Mouse (Mus musculus): Measurements from ENCODE around the gene Exoc6.

Exoc6 gene

GRCm38 (mm10) chr19:37609991-37610390 lies 59.8 kb downstream of the Exoc6 start:
- POLR2A ChIA-PET = interaction anchor here in 2 of 4 experiments (0.5 to 1.2 kb wide), 5 partner anchors 7 to 233 kb away, joined by 3 to 4 read pairs (median 3); no protein-coding TSS in a partner anchor
- CTCF ChIA-PET = interaction anchor here (0.6 to 1.4 kb wide), 7 partner anchors 7 to 81 kb away, joined by 3 to 6 read pairs (median 4); no protein-coding TSS in a partner anchor

- POLR2A ChIA-PET = interaction anchor here in 1 of 4 experiments (0.6 to 3.3 kb wide), 2 partner anchors 11 to 438 kb away, joined by 3 to 11 read pairs; no protein-coding TSS in a partner anchor
Measured at GRCm38 (mm10) chr19:37612893-37613292, 62.7 kb downstream of the Exoc6 start.

GRCm38 (mm10) chr19:37615039-37615630 lies 64.9 kb downstream of the Exoc6 start:
- POLR2A ChIA-PET = interaction anchor here in 3 of 4 experiments (0.6 to 3.3 kb wide), 7 partner anchors 10 to 878 kb away, joined by 3 to 21 read pairs (median 5); no protein-coding TSS in a partner anchor
- CTCF ChIA-PET = interaction anchor here (0.6 to 3.5 kb wide), 6 partner anchors 12 to 82 kb away, joined by 3 to 22 read pairs (median 4); partner anchors contain the start of gene Cyp26a1 (in 1 of the 4)

More at GRCm38 (mm10) chr19:37612893-37613292, 62.7 kb downstream of the Exoc6 start:
- CTCF ChIA-PET = interaction anchor here in 2 of 4 experiments (0.6 to 3.5 kb wide), 3 partner anchors 10 to 11 kb away, joined by 6 to 22 read pairs (median 7); no protein-coding TSS in a partner anchor

GRCm38 (mm10) chr19:37647994-37648393 lies 97.8 kb downstream of the Exoc6 start:
- ChIA-PET CTCF (interaction anchor here (0.5 to 1.9 kb wide), 25 partner anchors 8 to 765 kb away, joined by 3 to 12 read pairs (median 4); partner anchors contain the start of gene Cyp26c1 (in 1 of the 4)), POLR2A (interaction anchor here in 3 of 4 experiments (0.8 to 1.4 kb wide), 5 partner anchors 10 to 299 kb away, joined by 3 to 5 read pairs (median 4); no protein-coding TSS in a partner anchor)

- POLR2A ChIA-PET = interaction anchor here in 1 of 4 experiments (0.7 to 0.9 kb wide), 2 partner anchors 230 to 553 kb away, joined by 3 read pairs; no protein-coding TSS in a partner anchor
- CTCF ChIA-PET = interaction anchor here in 2 of 4 experiments (0.6 to 0.8 kb wide), 3 partner anchors 120 to 705 kb away, joined by 3 to 4 read pairs (median 3); no protein-coding TSS in a partner anchor
Measured at GRCm38 (mm10) chr19:37650526-37650925, 100.3 kb downstream of the Exoc6 start.

- ChIA-PET CTCF (no interaction called here), POLR2A (interaction anchor here in 1 of 4 experiments (0.8 kb wide), 1 partner anchor 32 kb away, joined by 3 read pairs; the partner anchor contains the start of gene Cyp26c1)
Measured at GRCm38 (mm10) chr19:37654012-37654411, 103.8 kb downstream of the Exoc6 start.

GRCm38 (mm10) chr19:37656441-37656840 lies 106.2 kb downstream of the Exoc6 start:
- POLR2A ChIA-PET = interaction anchor here in 1 of 4 experiments (0.6 to 1.7 kb wide), 3 partner anchors 9 to 13 kb away, joined by 3 to 4 read pairs (median 3); no protein-coding TSS in a partner anchor
- CTCF ChIA-PET = interaction anchor here in 3 of 4 experiments (0.5 to 1.2 kb wide), 6 partner anchors 8 to 234 kb away, joined by 3 to 8 read pairs (median 4); no protein-coding TSS in a partner anchor

GRCm38 (mm10) chr19:37665256-37665655 lies 115.0 kb downstream of the Exoc6 start:
- POLR2A ChIA-PET = interaction anchor here in 2 of 4 experiments (0.5 to 1.6 kb wide), 3 partner anchors 10 to 71 kb away, joined by 3 to 8 read pairs (median 3); no protein-coding TSS in a partner anchor
- CTCF ChIA-PET = interaction anchor here in 2 of 4 experiments (0.7 to 1.0 kb wide), 2 partner anchors 21 to 63 kb away, joined by 3 to 4 read pairs; no protein-coding TSS in a partner anchor

- CTCF ChIA-PET = interaction anchor here in 3 of 4 experiments (0.6 to 1.2 kb wide), 4 partner anchors 17 to 269 kb away, joined by 3 to 7 read pairs (median 5); no protein-coding TSS in a partner anchor
- POLR2A ChIA-PET = interaction anchor here in 2 of 4 experiments (0.6 to 1.7 kb wide), 6 partner anchors 11 to 100 kb away, joined by 3 to 7 read pairs (median 3); no protein-coding TSS in a partner anchor
Measured at GRCm38 (mm10) chr19:37667855-37668594, 117.8 kb downstream of the Exoc6 start.

- POLR2A ChIA-PET = interaction anchor here in 1 of 4 experiments (1.0 to 1.2 kb wide), 2 partner anchors 15 to 26 kb away, joined by 3 read pairs; no protein-coding TSS in a partner anchor
- CTCF ChIA-PET = interaction anchor here in 3 of 4 experiments (0.6 to 1.2 kb wide), 4 partner anchors 16 to 268 kb away, joined by 3 to 7 read pairs (median 5); no protein-coding TSS in a partner anchor
Measured at GRCm38 (mm10) chr19:37668657-37669056, 118.4 kb downstream of the Exoc6 start.

- ChIA-PET CTCF (interaction anchor here in 1 of 4 experiments (0.6 kb wide), 1 partner anchor 67 kb away, joined by 3 read pairs; no protein-coding TSS in a partner anchor), POLR2A (interaction anchor here in 2 of 4 experiments (0.6 to 0.8 kb wide), 3 partner anchors 12 to 18 kb away, joined by 3 read pairs; no protein-coding TSS in a partner anchor)
Measured at GRCm38 (mm10) chr19:37669486-37669885, 119.3 kb downstream of the Exoc6 start.

GRCm38 (mm10) chr19:37673393-37673792 lies 123.2 kb downstream of the Exoc6 start:
- POLR2A ChIA-PET = no interaction called here

GRCm38 (mm10) chr19:37685281-37685680 lies 135.1 kb downstream of the Exoc6 start, which contains the start of gene Cyp26c1:
TSS of gene Cyp26c1 (plus strand) at chr19:37685581.
- POLR2A ChIA-PET = interaction anchor here in 3 of 4 experiments (1.3 to 1.7 kb wide), 4 partner anchors 11 to 269 kb away, joined by 3 to 6 read pairs (median 4); no protein-coding TSS in a partner anchor

More at GRCm38 (mm10) chr19:37673393-37673792, 123.2 kb downstream of the Exoc6 start:
- CTCF ChIA-PET = interaction anchor here in 1 of 4 experiments (1.0 kb wide), 1 partner anchor 31 kb away, joined by 3 read pairs; no protein-coding TSS in a partner anchor

GRCm38 (mm10) chr19:37686347-37686746 lies 136.1 kb downstream of the Exoc6 start:
- CTCF ChIA-PET = interaction anchor here (0.6 to 2.2 kb wide), 7 partner anchors 11 to 156 kb away, joined by 3 to 8 read pairs (median 5); partner anchors contain the start of gene Cyp26a1 (in 1 of the 4)

More at GRCm38 (mm10) chr19:37685281-37685680, 135.1 kb downstream of the Exoc6 start, which contains the start of gene Cyp26c1:
- CTCF ChIA-PET = interaction anchor here in 1 of 4 experiments (0.9 to 2.2 kb wide), 3 partner anchors 14 to 37 kb away, joined by 4 to 7 read pairs (median 5); no protein-coding TSS in a partner anchor

GRCm38 (mm10) chr19:37686941-37687850 lies 137.0 kb downstream of the Exoc6 start:
- CTCF ChIA-PET = interaction anchor here (0.6 to 2.6 kb wide), 9 partner anchors 9 to 157 kb away, joined by 3 to 11 read pairs (median 6); partner anchors contain the start of gene Cyp26a1 (in 1 of the 4)

More at GRCm38 (mm10) chr19:37686347-37686746, 136.1 kb downstream of the Exoc6 start:
- POLR2A ChIA-PET = interaction anchor here in 3 of 4 experiments (1.2 to 1.8 kb wide), 6 partner anchors 9 to 268 kb away, joined by 3 to 6 read pairs (median 4); partner anchors contain the start of gene Cyp26a1 (in 1 of the 3)

GRCm38 (mm10) chr19:37689478-37689877 lies 139.3 kb downstream of the Exoc6 start:
- CTCF ChIA-PET = interaction anchor here (0.5 to 2.6 kb wide), 7 partner anchors 9 to 734 kb away, joined by 3 to 11 read pairs (median 6); partner anchors contain the start of gene Cyp26a1 (in 1 of the 4)

More at GRCm38 (mm10) chr19:37686941-37687850, 137.0 kb downstream of the Exoc6 start:
- POLR2A ChIA-PET = interaction anchor here in 3 of 4 experiments (0.9 to 2.0 kb wide), 6 partner anchors 9 to 39 kb away, joined by 3 to 7 read pairs (median 4); partner anchors contain the start of gene Cyp26a1 (in 1 of the 3)

More at GRCm38 (mm10) chr19:37689478-37689877, 139.3 kb downstream of the Exoc6 start:
- POLR2A ChIA-PET = interaction anchor here in 1 of 4 experiments (1.2 to 2.0 kb wide), 4 partner anchors 10 to 623 kb away, joined by 3 to 9 read pairs (median 5); no protein-coding TSS in a partner anchor

Measured in embryonic stem cell, embryonic (primary cell).